Mouse (Mus musculus) liver, adult 2 months (tissue): ENCODE results near the gene Ube3c.

ENCODE experiments used
- CTCF ChIP-seq: fragments of 200-500 bp; IDR thresholded peaks from 2 replicates; pipeline ENCODE4 v1.5.1; 2011; ENCODE audit warnings: low read depth, low read length, control low read depth
- POLR2A ChIP-seq: fragments of 200-500 bp; IDR thresholded peaks from 2 replicates; pipeline ENCODE4 v1.6.1; 2011; ENCODE audit warnings: low read length, control low read depth; ENCODE audit not compliant: insufficient read depth; ENCODE audit errors: extremely low read depth

DNA sequence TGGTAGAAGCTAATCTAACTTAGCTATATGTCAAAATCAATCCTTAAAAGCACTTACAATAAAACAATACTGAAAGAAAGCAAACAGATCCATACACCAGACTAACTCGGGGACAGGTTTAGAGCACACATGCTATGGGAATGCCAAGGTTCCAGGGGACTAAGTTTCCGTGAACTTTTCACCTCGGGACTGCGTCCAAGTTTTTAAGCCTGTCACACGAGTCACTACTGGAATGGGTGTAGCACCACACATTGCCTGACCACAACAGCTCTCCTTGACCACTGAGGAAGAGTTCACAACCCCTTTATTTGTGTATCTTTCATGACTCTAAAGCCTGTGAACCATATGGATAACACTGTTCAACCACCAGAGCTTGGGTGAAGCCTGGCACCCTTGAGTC is 8.9 kb upstream of the Ube3c start:
- TF ChIP-seq POLR2A = no peak
- TF ChIP-seq CTCF = no peak
